Mouse (Mus musculus) left cerebral cortex, adult 11 months (tissue): Measurements from ENCODE around the gene Spdye4c.

ENCODE experiments used
- DNase-seq: peaks from one replicate; pipeline ENCODE4 v3.0.0; 2022; ENCODE audit warnings: low spot score

Spdye4c gene

GRCm38 (mm10) chr2:128601534-128601933, 10.5 kb downstream of the Spdye4c start:
- no peak for DNase-seq

DNA sequence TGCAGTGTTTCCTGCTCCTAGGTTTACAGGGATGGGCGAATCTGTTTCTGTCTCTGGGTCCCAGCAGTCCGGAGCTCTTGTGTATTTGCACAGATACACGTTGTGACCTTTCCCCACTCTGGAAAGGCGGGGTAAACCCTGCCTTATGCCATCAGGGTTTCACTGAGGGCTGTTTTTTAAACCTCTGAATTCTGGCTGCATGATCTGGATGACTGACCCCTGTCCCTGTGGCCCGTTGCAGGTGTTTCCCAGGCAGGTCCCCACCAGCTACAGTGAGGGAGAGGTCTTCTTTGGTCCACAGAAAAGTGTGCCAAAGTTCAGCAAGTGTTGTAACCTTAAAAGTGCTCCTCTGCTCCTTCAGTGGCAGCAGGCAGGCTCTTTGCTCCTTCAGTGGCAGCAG, 18.3 kb downstream of the Spdye4c start:
- DNase-seq, result no peak

DNA sequence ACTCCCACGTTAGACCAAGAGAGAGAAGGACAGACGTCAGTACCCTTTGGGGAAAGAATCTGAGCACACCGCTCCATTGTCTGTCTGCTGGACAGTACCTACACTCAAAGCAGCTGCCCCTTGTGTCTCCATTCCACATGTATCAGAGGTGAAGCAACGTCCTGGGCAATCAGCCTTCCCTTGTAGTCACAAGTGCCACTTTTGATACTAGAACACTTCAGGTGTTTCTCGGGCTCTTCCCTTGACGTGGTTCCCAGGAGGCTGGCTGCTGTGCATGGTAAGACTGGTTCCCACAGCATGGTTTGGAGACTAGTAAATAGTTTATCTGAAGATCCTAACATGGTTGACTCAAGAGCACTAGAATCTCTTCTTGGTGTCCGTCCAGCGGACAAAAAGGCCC, 20.2 kb downstream of the Spdye4c start:
- no peak for DNase-seq

DNA sequence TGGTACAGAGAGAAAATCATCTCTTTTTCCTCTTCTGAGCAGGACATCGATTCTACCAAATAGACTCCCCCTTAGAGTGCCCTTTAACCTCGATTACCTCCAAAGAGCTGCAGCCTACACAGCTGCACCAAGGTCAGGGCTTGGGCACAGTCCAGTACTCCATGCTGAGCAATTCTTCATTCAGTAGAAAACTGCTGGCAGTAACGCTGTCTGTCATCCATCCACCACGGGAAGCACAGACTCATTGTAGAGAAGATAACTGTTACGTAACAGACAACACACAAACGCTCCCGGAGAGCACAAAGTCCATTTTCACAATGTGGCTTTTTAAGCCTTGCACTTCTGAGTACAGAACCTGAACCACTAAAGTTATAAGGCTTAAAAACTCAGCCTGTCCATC, 21.3 kb downstream of the Spdye4c start:
- no peak for DNase-seq

DNA sequence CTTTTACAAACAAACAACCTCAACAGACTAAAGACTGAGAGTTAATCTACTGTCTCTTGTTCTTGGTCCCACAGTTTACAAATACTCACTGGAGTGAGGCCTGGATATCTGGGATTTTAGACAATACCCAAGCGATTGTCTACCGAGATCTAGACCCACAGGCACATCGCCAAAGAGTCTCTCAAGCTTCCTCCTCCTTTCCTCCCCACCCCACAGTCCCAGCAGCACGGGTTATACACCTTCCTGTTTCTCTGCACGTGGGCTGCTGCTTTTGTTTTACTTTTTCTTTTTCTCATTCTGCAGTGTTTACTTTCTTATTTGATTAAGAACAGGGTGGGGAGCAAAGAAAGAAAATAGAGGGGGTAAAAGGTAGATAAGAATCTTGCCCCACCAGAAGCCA, 22.4 kb downstream of the Spdye4c start:
- no peak for DNase-seq

DNA sequence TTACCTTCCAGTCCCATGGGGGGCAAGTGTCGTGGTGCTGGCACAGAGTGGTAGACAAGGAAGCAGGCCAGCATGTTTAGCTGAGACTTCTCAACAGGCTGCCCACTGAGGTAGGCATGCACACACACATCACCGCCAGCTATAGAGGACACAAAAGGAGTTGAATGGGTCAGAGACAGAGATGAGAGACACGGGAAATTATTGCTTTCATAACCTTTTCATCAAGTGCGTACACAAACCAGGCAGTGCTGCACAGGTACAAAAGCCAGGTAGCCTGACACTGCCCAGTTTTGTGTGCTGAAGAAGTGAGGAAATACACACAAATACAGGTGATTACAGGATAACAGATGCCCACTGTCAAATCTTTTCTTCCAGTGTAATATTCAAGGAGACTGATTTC, 24.4 kb downstream of the Spdye4c start:
- no peak for DNase-seq

- no peak for DNase-seq
Measured at GRCm38 (mm10) chr2:128620578-128620977, 29.6 kb downstream of the Spdye4c start.
